Mouse (Mus musculus) A20 (cell line): ENCODE results near the gene Klhdc7b.
A peak's percentile ranks its signal among the peaks of the same experiment; 100 is the strongest.

Experiments
- DNase-seq: peaks from one replicate; pipeline ENCODE4 v3.0.0-alpha.2; 2011; ENCODE audit warnings: low read depth, low spot score

Gene Klhdc7b

GRCm38 (mm10) chr15:89384617-89385016 lies at the start of gene Klhdc7b:
Klhdc7b (plus strand) TSS chr15:89384917.
- DNase-seq: no peak

GRCm38 (mm10) chr15:89336422-89336821 lies 48.3 kb upstream of the Klhdc7b start:
- no peak for DNase-seq

- DNase-seq: peak; percentile 84
Observed at GRCm38 (mm10) chr15:89339696-89340095, 45.0 kb upstream of the Klhdc7b start.

GRCm38 (mm10) chr15:89340136-89340535 lies 44.6 kb upstream of the Klhdc7b start:
- peak; percentile 49 for DNase-seq

GRCm38 (mm10) chr15:89341678-89342077 lies 43.0 kb upstream of the Klhdc7b start:
- DNase-seq: no peak

- no peak for DNase-seq
Observed at GRCm38 (mm10) chr15:89343325-89343724, 41.4 kb upstream of the Klhdc7b start.

- no peak for DNase-seq
Observed at GRCm38 (mm10) chr15:89350447-89350846, 34.3 kb upstream of the Klhdc7b start.

GRCm38 (mm10) chr15:89351302-89351701 lies 33.4 kb upstream of the Klhdc7b start:
- no peak for DNase-seq

GRCm38 (mm10) chr15:89352054-89352453 lies 32.7 kb upstream of the Klhdc7b start:
- DNase-seq: no peak

GRCm38 (mm10) chr15:89352795-89353194 lies 31.9 kb upstream of the Klhdc7b start:
- DNase-seq: no peak

GRCm38 (mm10) chr15:89353837-89354236 lies 30.9 kb upstream of the Klhdc7b start:
- no peak for DNase-seq

GRCm38 (mm10) chr15:89354455-89354854 lies 30.3 kb upstream of the Klhdc7b start:
- no peak for DNase-seq

- DNase-seq: peak; percentile 97
Observed at GRCm38 (mm10) chr15:89355241-89356187, 29.2 kb upstream of the Klhdc7b start, which contains the start of the genes Lmf2 and Ncaph2. Lmf2 (minus strand) TSS chr15:89355659. Ncaph2 (plus strand) TSS chr15:89355719.

GRCm38 (mm10) chr15:89356372-89356771 lies 28.3 kb upstream of the Klhdc7b start:
- peak; percentile 97 for DNase-seq

GRCm38 (mm10) chr15:89358784-89359183 lies 25.9 kb upstream of the Klhdc7b start:
- DNase-seq: no peak

- no peak for DNase-seq
Observed at GRCm38 (mm10) chr15:89363051-89363450, 21.7 kb upstream of the Klhdc7b start.

GRCm38 (mm10) chr15:89365141-89365551 lies 19.6 kb upstream of the Klhdc7b start:
- no peak for DNase-seq

- no peak for DNase-seq
Observed at GRCm38 (mm10) chr15:89372068-89372467, 12.6 kb upstream of the Klhdc7b start.

- DNase-seq: peak; percentile 20
Observed at GRCm38 (mm10) chr15:89372536-89372935, 12.2 kb upstream of the Klhdc7b start.

GRCm38 (mm10) chr15:89373027-89373761 lies 11.5 kb upstream of the Klhdc7b start:
- DNase-seq: peak; percentile 95

- peak; percentile 95 for DNase-seq
Observed at GRCm38 (mm10) chr15:89373762-89374248, 10.9 kb upstream of the Klhdc7b start, which contains the start of gene Sco2. Sco2 (minus strand) TSS chr15:89373846.

GRCm38 (mm10) chr15:89374340-89374739 lies 10.4 kb upstream of the Klhdc7b start:
- no peak for DNase-seq
